Mouse (Mus musculus): Measurements from ENCODE around the gene Stk40. TPM values are rescaled to one million over a fixed set of nuclear protein-coding genes. Genes with fewer than 3 reads are reported as not detected.
A peak's percentile ranks its signal among the peaks of the same experiment; 100 is the strongest.
"Not testable (repeated sequence)": the region's sequence is repeated elsewhere in the genome, so short reads cannot be mapped to it uniquely, and the experiment has no call there.

The Stk40 gene
- polyA plus RNA-seq, 1 experiment from 2014 or later, result 28.5 TPM

DNA sequence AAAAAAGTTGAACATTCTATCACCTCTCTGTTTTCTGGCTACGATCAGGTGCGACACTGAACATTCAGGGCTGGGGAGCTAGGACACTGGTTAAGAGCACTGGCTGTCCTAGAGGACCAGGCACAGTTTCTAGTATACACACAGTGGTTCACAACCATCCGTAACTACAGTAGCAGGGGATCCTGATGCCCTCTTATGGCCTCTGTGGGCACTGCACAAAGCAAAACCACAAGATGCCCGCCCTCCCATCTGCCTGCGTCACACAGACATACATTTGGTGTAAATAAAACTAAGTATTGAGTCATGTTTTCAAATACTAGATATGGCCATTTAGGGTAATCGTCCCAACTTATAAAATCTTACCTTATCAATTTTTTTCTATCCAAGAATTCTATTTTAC is 53.8 kb downstream of the Stk40 start:
- Histone ChIP-seq H3K27me3 (replicated peaks; ENCODE audit: control insufficient read depth, insufficient read depth, low read length) (no peaks in the 10 kb centered on the region), H3K27ac (ENCODE audit: low read length) (peak overlapping the region; percentile 47; the same call in 1 of the 2 replicates), H3K4me3 (ENCODE audit: low read length) (no peak overlapping the region), H3K9ac (ENCODE audit: low read depth, low read length) (no peak overlapping the region), H3K4me1 (ENCODE audit: control insufficient read depth, insufficient read depth, low read length) (peaks cover 32% of the 10 kb centered on the region), H3K4me2 (ENCODE audit: low read depth, low read length) (no peak overlapping the region), H3K36me3 (ENCODE audit: control insufficient read depth, insufficient read depth, low read length) (no peaks in the 10 kb centered on the region), H3K9me3 (ENCODE audit: control insufficient read depth, low read length) (no peaks in the 10 kb centered on the region)
- 89% methylated on average over 6 of the region's 6 CpGs for WGBS
- ATAC-seq, result no peak

DNA sequence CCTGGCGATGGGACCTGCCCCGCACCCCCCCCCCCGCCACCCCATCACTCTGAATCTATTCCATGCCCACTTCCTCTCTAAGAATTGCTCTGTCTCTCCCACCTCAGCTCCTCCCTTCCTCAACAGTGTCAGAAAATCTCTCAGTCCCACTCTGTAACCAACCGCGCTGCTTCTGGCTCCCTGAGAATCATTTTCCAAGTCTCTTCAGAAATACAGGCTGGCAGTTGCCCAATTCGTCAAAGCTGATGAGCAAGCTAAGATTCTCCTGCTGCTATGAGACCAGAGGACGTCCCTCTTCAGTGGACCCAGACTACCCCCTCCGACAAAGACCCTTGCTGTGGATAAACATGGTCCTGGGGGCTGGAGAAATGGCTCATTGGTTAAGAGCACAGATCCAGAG is 55.7 kb downstream of the Stk40 start:
- H3K4me1 ChIP-seq (ENCODE audit: control insufficient read depth, insufficient read depth, low read length), result peaks cover 41% of the 10 kb centered on the region
- H3K4me3 ChIP-seq (ENCODE audit: low read length), result no peak overlapping the region
- no peak for ATAC-seq
- H3K36me3 ChIP-seq (ENCODE audit: control insufficient read depth, insufficient read depth, low read length), result no peaks in the 10 kb centered on the region
- H3K4me2 ChIP-seq (ENCODE audit: low read depth, low read length), result no peak overlapping the region
- H3K9ac ChIP-seq (ENCODE audit: low read depth, low read length), result no peak overlapping the region
- WGBS, result 75% methylated on average over 8 of the region's 8 CpGs
- H3K27me3 ChIP-seq (replicated peaks; ENCODE audit: control insufficient read depth, insufficient read depth, low read length), result no peaks in the 10 kb centered on the region
- H3K27ac ChIP-seq (ENCODE audit: low read length), result no peak overlapping the region
- no peaks in the 10 kb centered on the region for H3K9me3 ChIP-seq (ENCODE audit: control insufficient read depth, low read length)

DNA sequence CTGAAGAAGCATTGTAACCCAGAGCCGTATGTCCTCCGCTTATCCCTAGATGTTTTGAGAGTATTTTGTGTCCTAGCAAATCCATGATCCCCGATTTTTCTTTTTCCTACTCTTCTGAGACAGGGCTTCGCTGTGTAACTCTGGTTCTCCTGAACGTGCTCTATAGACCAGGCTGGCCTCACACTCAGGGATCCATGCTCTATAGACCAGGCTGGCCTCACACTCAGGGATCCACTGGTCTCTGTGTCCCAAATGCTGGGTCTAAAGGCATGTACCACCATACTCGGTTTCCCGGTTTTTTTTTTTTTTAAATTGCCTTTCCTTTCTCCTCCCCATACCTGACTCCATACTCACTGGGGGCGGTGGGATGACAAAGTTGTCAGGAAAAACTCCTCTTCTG is 57.2 kb downstream of the Stk40 start:
- no peak overlapping the region for H3K9ac ChIP-seq (ENCODE audit: low read depth, low read length)
- no peak overlapping the region for H3K4me3 ChIP-seq (ENCODE audit: low read length)
- 88% methylated on average over 8 of the region's 8 CpGs for WGBS
- peaks cover 28% of the 10 kb centered on the region for H3K4me1 ChIP-seq (ENCODE audit: control insufficient read depth, insufficient read depth, low read length)
- no peaks in the 10 kb centered on the region; the same call in 1 of the 2 replicates for H3K36me3 ChIP-seq (ENCODE audit: control insufficient read depth, insufficient read depth, low read length)
- no peaks in the 10 kb centered on the region for H3K9me3 ChIP-seq (ENCODE audit: control insufficient read depth, low read length)
- ATAC-seq, result no peak
- no peaks in the 10 kb centered on the region for H3K27me3 ChIP-seq (replicated peaks; ENCODE audit: control insufficient read depth, insufficient read depth, low read length)
- no peak overlapping the region for H3K27ac ChIP-seq (ENCODE audit: low read length)
- no peak overlapping the region for H3K4me2 ChIP-seq (ENCODE audit: low read depth, low read length)

DNA sequence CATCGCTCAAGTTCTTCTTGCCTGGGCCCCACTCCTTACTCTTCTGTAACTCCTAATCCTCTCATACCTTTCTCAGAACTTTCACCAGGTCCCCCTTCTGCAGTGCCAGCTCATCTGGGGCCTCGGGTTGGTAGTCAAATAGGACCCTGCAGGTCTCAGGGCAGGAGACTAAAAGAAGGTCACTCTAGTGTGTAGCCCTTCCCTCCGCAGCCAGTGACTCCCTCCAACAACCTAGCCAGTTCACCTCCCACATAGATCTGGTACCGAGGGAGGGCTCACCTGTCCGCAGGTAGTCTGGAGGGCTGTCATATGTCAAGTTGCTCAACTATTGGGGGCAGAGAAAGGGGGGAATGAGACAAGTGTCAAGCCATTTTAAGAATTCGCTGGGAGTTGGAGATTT is 57.7 kb downstream of the Stk40 start:
- no peaks in the 10 kb centered on the region for H3K9me3 ChIP-seq (ENCODE audit: control insufficient read depth, low read length)
- peaks cover 23% of the 10 kb centered on the region for H3K4me1 ChIP-seq (ENCODE audit: control insufficient read depth, insufficient read depth, low read length)
- no peak overlapping the region for H3K4me3 ChIP-seq (ENCODE audit: low read length)
- 89% methylated on average over 6 of the region's 6 CpGs for WGBS
- no peak overlapping the region for H3K9ac ChIP-seq (ENCODE audit: low read depth, low read length)
- no peak for ATAC-seq
- H3K36me3 ChIP-seq (ENCODE audit: control insufficient read depth, insufficient read depth, low read length), result no peaks in the 10 kb centered on the region; the same call in 1 of the 2 replicates
- no peak overlapping the region for H3K27ac ChIP-seq (ENCODE audit: low read length)
- H3K27me3 ChIP-seq (replicated peaks; ENCODE audit: control insufficient read depth, insufficient read depth, low read length), result no peaks in the 10 kb centered on the region
- no peak overlapping the region for H3K4me2 ChIP-seq (ENCODE audit: low read depth, low read length)

DNA sequence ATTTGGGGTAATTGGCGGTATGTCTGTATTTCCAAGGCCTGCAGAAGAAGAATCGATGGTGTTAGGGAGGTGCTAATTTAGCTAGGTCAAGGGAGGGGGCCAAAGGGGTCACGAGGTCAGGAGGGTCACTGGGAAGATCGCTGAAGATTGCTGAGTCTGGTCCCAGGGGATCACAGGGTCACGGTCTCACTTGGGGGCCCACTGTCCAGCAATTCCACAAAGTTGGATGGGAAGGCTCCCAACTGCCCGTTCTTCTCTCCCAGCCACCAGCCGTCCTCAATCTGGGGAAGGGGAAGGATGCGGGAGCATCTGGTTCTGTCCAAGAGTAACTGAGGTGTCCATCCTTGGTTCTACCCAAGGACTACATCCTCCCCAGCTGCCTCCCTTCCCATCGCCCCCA is 58.2 kb downstream of the Stk40 start:
- ATAC-seq, result no peak
- peak overlapping the region; percentile 98 for H3K27ac ChIP-seq (ENCODE audit: low read length)
- H3K4me2 ChIP-seq (ENCODE audit: low read depth, low read length), result peak overlapping the region; percentile 93

DNA sequence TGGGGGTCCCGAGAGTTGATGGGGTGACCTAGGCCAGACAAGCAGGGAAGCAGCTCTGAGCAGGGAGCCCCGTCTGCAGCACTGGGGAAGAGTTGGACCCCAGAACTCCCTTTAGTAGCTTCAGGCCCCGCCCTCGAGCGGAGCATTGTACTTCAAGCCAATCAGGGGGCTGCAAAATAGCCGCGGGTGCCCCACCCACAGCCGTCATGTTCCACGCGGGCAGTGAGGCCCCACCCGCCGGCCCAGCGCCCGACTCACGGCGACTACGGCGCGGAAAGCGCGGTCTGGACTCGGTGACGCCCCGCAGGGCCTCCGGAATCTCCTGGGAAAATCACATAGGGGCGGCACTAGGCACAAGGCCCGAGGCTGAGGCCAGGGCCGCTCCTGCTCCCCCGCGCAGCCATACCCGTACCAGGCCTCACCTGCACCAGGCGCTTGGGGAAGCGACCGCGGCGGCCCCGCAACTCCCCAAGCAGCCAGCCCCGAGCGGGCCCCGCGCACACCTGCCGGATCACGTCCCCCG is 58.8 kb downstream of the Stk40 start:
- Histone ChIP-seq H3K4me3 (ENCODE audit: low read length) (peak overlapping the region; percentile 72), H3K4me2 (ENCODE audit: low read depth, low read length) (peak overlapping the region; percentile 93), H3K27me3 (replicated peaks; ENCODE audit: control insufficient read depth, insufficient read depth, low read length) (no peaks in the 10 kb centered on the region), H3K36me3 (ENCODE audit: control insufficient read depth, insufficient read depth, low read length) (no peaks in the 10 kb centered on the region; the same call in 1 of the 2 replicates), H3K4me1 (ENCODE audit: control insufficient read depth, insufficient read depth, low read length) (peaks cover 22% of the 10 kb centered on the region), H3K9ac (ENCODE audit: low read depth, low read length) (peak overlapping the region; percentile 90), H3K27ac (ENCODE audit: low read length) (peak overlapping the region; percentile 98), H3K9me3 (ENCODE audit: control insufficient read depth, low read length) (no peaks in the 10 kb centered on the region)
- WGBS, result under 1% methylated on average over 44 of the region's 44 CpGs
- ATAC-seq, result peak; percentile 85

More for the DNA sequence above, 58.2 kb downstream of the Stk40 start:
- peak overlapping the region; percentile 72 for H3K4me3 ChIP-seq (ENCODE audit: low read length)
- WGBS, result 66% methylated on average over 9 of the region's 9 CpGs
- H3K4me1 ChIP-seq (ENCODE audit: control insufficient read depth, insufficient read depth, low read length), result peaks cover 22% of the 10 kb centered on the region
- H3K9ac ChIP-seq (ENCODE audit: low read depth, low read length), result peak overlapping the region; percentile 90
- H3K9me3 ChIP-seq (ENCODE audit: control insufficient read depth, low read length), result no peaks in the 10 kb centered on the region
- no peaks in the 10 kb centered on the region; the same call in 1 of the 2 replicates for H3K36me3 ChIP-seq (ENCODE audit: control insufficient read depth, insufficient read depth, low read length)
- H3K27me3 ChIP-seq (replicated peaks; ENCODE audit: control insufficient read depth, insufficient read depth, low read length), result no peaks in the 10 kb centered on the region

DNA sequence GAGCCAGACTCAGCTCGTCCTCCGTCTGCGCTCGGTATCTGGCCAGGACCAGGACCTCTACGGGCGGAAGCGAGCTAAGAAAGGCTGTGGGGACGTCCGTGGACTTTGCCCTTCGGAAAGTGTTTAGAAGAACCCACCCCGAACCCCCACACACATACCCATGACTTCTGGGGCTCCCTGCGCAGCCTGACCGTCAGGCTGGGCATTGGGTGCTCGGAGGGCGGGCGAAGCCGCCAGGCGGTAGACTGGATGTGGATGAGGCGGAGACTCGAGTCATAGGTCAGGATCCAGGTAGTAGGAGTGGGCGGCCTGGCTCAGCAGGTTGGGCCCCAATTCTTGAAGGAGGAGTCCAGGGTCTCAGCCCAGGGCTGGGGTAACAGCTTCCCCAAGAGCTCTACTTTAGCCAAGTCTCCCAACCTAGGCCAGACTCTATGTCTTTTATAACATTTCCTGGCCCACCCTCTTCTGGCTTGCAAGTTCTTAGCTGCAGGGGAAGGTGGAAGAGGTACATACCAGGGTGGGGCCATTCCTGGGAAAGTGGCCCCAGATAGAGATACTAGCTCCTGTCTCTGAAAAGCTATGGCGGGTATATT is 59.4 kb downstream of the Stk40 start, which contains the start of gene Sh3d21:
Gene Sh3d21 (minus strand): TSS at position 425 of the 593 bp plus-strand sequence.
- WGBS, result 7% methylated on average over 22 of the region's 22 CpGs
- Histone ChIP-seq H3K4me1 (ENCODE audit: control insufficient read depth, insufficient read depth, low read length) (peaks cover 22% of the 10 kb centered on the region), H3K36me3 (ENCODE audit: control insufficient read depth, insufficient read depth, low read length) (no peaks in the 10 kb centered on the region; the same call in 1 of the 2 replicates), H3K9me3 (ENCODE audit: control insufficient read depth, low read length) (no peaks in the 10 kb centered on the region), H3K27me3 (replicated peaks; ENCODE audit: control insufficient read depth, insufficient read depth, low read length) (no peaks in the 10 kb centered on the region), H3K4me2 (ENCODE audit: low read depth, low read length) (peak within 1 kb of the TSS; percentile 93), H3K4me3 (ENCODE audit: low read length) (peak within 1 kb of the TSS; percentile 72), H3K9ac (ENCODE audit: low read depth, low read length) (peak within 1 kb of the TSS; percentile 90), H3K27ac (ENCODE audit: low read length) (peak within 1 kb of the TSS; percentile 98)
- ATAC-seq, result peak; percentile 79

DNA sequence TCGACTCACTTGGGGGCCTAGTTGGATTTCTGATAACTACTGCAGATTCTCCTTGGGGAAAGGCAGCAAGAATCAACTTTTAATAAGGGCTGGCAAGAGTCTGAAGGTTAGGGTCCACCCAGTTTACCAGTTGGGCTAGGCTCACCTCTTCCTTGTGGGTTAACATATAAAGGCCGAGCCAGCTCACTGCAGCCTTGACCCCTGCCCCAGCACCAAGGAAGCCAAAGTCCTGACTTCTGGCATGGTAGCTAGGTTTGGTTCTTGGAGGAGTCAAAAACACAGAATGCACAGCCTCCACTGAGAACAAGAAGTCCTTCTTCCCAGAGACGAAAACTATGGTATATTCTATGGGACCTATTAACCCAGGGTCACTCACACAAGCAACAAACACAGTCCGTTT is 59.9 kb downstream of the Stk40 start:
- no peaks in the 10 kb centered on the region; the same call in 1 of the 2 replicates for H3K36me3 ChIP-seq (ENCODE audit: control insufficient read depth, insufficient read depth, low read length)
- 42% methylated on average over 4 of the region's 4 CpGs for WGBS
- H3K27ac ChIP-seq (ENCODE audit: low read length), result peak overlapping the region; percentile 98
- H3K27me3 ChIP-seq (replicated peaks; ENCODE audit: control insufficient read depth, insufficient read depth, low read length), result no peaks in the 10 kb centered on the region
- H3K4me1 ChIP-seq (ENCODE audit: control insufficient read depth, insufficient read depth, low read length), result peaks cover 17% of the 10 kb centered on the region
- peak overlapping the region; percentile 72 for H3K4me3 ChIP-seq (ENCODE audit: low read length)
- H3K4me2 ChIP-seq (ENCODE audit: low read depth, low read length), result peak overlapping the region; percentile 93
- no peaks in the 10 kb centered on the region for H3K9me3 ChIP-seq (ENCODE audit: control insufficient read depth, low read length)
- ATAC-seq, result peak; percentile 45
- H3K9ac ChIP-seq (ENCODE audit: low read depth, low read length), result peak overlapping the region; percentile 90; the same call in 1 of the 2 replicates

DNA sequence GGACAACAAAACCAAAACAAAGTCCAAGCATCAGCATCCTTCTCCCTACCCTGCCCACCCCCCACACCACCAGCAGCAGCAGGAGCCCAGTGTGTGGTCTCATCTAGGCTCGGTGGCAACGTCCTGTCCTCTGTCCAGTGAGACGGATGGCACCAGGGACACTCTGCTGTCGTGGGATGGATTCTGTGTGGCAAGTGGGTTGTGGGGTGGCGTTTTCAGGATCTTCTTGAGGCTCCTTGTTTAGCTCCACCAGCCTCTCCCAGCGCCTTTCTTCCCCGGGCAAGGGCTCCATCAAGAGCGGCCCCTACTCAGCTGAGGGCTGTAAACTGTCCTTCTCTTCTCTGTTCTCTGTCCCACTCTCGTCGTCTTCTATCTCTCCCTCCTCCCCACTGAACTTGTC is 61.3 kb downstream of the Stk40 start:
- not testable (repeated sequence) for H3K9ac ChIP-seq (ENCODE audit: low read depth, low read length); ATAC-seq; H3K9me3 ChIP-seq (ENCODE audit: control insufficient read depth, low read length); H3K27ac ChIP-seq (ENCODE audit: low read length); H3K4me3 ChIP-seq (ENCODE audit: low read length); H3K4me2 ChIP-seq (ENCODE audit: low read depth, low read length); H3K27me3 ChIP-seq (replicated peaks; ENCODE audit: control insufficient read depth, insufficient read depth, low read length); H3K36me3 ChIP-seq (ENCODE audit: control insufficient read depth, insufficient read depth, low read length)
- WGBS, result 68% methylated on average over 8 of the region's 10 CpGs
- H3K4me1 ChIP-seq (ENCODE audit: control insufficient read depth, insufficient read depth, low read length), result peaks cover 17% of the 10 kb centered on the region

Measured in intestine, embryonic 16.5 days (tissue).